Mouse (Mus musculus) testis, postnatal 14 days (tissue): Measurements from ENCODE around the gene Asf1b.
A peak's percentile ranks its signal among the peaks of the same experiment; 100 is the strongest.
"Not testable (repeated sequence)": the region's sequence is repeated elsewhere in the genome, so short reads cannot be mapped to it uniquely, and the experiment has no call there.

ENCODE experiments used
- DNase-seq: peaks from one replicate; pipeline ENCODE4 v3.0.0; 2021; ENCODE audit warnings: low spot score

The Asf1b gene

DNA sequence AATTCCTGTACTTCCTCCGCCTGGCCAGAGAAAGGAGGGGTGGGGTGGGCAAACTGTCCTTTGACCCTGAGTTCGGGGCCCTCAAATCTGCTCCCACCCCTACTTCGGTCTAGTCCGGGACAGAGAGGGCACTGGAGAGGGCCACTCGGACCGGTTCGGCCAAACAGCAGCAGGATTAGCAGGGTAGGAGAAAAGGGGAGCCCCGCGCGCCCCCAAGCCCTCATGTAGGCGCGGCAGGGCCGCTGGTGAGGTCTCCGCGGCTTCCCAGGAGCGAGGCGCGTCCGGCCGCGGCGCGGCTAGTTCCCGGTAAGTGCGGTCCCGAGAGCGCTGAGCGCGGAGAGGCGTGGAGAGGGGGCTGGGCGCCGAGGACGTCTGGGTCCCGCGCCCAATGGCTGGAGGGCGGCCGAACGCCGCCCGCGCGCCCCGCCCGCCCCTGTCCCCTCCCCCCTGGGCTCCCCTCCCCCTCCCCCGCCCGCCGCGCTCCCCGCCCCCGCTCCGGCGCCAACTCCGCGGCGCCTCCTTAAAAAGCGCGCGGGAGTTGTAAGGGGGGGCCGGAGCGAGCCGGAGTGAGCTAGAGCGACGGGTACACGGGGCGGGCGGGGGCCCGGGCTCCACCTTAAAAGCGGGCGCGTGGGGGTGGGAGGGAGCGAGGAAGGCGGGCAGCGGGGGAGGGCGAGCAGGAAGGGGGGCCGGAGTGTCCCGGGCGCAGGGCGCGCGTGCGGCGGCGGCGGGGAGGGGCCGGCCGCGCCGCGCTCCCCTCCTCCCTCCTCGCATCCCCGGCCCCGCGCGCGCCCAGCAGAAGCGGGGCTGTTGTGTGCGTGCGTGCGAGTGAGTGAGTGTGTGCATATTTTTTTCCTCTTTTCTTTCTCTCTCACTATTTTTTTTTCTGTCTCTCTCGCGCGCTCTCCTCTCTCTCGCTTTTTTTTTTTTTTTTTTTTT lies 41.5 kb downstream of the Asf1b start:
- peak; percentile 88 for DNase-seq

DNA sequence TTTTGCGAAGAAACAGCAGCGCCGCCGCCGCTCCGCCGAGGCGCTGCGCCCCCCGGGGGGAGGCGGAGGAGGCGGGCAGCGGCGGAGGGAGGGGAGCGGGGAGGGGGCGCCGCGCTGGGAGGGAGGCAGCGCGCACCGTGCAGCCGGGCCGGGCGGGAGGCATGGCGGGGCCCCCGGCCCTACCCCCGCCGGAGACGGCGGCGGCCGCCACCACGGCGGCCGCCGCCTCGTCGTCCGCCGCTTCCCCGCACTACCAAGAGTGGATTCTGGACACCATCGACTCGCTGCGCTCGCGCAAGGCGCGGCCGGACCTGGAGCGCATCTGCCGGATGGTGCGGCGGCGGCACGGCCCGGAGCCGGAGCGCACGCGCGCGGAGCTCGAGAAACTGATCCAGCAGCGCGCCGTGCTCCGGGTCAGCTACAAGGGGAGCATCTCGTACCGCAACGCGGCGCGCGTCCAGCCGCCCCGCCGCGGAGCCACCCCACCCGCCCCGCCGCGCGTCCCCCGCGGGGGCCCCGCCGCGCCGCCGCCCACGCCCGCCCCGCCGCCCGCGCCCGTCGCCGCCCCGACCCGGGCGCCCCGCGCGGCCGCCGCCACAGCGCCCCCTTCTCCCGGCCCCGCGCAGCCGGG lies 42.3 kb downstream of the Asf1b start, which contains the start of gene Samd1:
Gene Samd1 (plus strand): TSS at position 162 of the 631 bp plus-strand sequence.
- peak; percentile 61 for DNase-seq

DNA sequence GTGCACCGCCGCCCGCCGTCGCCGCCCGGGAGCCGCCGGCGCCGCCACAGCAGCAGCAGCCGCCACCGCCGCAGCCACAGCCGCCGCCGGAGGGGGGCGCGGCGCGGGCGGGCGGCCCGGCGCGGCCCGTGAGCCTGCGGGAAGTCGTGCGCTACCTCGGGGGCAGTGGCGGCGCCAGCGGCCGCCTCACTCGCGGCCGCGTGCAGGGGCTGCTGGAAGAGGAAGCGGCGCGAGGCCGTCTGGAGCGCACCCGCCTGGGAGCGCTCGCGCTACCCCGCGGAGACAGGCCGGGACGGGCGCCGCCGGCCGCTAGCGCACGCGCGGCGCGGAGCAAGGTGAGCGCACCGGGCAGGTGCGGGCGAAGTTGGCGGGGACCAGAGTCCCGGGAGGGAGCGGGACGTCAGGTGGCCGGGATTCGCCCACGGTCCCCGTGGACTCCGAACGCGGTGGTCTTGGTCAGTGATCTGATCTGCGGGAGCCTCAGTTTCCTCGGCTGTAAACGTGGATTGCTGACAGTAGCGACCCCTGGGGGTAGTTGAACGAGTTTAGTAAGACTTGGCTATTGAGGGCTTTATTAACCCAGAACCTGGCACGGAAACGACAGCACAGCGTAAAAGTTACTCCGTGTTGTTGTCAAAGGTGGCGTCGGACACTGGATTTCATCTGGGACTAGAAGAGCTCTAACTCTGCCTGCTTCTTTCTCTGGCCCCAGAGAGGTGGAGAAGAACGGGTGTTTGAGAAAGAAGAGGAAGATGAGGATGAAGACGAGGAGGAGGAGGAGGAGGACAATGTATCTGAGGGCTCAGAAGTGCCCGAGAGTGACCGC lies 43.1 kb downstream of the Asf1b start:
- DNase-seq = peak; percentile 63

DNA sequence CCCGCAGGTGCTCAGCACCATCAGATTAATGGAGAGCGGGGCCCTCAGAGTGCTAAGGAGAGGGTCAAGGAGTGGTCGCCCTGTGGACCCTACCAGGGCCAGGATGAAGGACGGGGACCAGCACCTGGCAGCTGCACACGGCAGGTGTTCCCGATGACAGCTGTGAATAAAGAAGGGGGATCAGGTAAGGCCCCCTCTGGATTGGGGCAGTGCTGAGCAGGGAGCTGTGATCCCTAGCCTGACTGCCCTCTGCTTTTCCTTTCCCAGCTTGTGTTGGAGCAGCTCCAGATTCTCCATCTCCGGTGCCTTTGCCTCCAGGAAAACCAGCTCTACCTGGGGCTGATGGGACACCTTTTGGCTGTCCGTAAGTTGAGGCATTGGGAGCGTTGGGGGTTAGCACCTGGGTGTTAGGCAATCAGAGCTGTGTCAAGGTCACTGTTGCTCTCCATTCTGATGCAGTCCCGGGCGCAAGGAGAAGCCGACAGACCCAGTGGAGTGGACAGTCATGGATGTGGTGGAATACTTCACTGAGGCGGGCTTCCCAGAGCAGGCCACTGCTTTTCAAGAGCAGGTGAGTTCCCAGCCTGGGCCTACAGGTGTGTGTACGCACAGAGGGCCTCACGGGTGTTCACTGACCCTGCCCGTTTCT lies 43.9 kb downstream of the Asf1b start:
- no peak for DNase-seq

DNA sequence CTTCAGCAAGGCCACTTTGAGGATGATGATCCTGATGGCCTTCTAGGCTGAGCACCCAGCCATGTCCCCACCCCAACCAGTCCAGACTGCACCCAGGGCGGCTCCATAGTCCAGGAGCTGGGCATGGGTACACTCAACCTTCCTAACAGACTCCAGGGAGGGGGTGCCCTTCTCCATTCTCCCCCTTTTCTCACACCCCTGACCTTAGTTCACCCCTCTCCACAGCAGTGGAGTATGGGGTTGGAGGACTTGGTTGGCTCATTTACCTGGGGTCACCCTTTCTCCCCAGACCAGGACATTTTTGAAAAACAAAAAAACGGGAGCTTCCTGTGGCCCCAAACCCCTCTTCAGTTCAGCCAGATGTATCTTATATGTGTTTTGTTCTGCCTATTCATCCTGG lies 44.5 kb downstream of the Asf1b start:
- no peak for DNase-seq

DNA sequence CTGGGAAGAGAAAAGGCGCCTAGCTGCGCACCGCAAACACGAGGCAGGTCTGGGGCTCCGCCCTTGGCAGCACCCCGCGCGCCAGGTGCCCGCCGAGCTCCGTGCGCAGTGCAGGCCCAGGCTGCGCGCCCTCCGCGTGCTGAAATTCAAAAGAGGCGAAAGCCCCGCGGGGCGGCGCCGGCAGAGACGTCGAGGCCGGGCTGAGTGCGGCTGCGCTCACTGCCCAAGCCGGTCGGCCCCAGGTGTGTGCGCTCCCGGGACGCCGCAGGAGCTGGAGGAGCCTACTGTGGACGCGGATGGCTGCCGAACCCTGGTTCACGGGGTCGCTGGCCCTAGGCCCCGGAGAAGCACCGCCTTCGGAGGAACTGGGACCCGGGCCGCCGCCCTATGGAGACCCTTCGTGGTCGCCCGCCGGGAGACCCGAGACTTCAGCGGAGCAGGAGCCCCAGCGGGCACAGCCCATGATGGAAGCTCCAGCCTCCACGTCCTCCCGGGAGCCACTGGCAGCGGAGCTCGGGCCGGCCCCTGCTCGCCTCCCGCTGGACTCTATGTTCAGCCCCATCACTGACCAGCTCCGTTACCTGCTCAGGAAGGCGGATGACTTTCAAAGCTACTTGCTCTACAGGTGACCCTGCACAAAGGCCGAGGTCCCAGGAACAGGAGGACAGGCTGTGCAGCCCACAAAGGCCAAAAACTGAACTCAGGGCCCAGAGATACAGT lies 46.1 kb downstream of the Asf1b start, which contains the start of gene 1700067K01Rik:
Gene 1700067K01Rik (plus strand): TSS at position 222 of the 720 bp plus-strand sequence.
- DNase-seq = peak; percentile 73

DNA sequence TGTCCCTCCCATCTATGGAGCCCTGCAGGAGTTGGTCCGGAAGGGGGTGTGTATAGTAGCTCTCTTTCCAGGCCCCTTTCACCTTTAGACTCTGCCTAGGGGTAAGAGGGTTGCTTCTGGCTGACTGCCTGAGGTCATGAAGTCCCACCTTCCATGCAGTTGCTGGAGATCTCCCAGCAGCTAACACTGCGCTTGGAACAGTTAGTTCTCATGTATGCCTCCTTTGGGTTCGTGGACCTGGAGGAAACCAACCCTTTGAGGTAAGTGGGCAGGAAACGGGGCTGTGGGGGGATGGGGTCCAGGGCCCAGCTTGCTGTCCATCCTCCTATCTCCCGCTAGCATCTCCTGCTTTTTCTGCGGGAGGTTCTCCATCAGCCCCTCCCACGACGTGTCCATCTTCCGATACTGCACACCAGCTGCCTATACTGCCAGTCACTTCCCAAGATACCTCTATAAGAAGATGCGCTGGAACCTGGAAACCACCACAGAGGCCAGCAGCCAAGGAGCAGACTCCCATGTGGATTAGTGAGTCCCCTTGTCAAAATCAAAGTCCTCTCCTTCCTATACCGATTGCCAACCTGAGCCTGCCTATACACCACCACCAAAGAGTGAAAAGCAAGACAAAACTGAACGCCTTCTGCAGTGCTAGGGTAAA lies 47.8 kb downstream of the Asf1b start:
- no peak for DNase-seq

DNA sequence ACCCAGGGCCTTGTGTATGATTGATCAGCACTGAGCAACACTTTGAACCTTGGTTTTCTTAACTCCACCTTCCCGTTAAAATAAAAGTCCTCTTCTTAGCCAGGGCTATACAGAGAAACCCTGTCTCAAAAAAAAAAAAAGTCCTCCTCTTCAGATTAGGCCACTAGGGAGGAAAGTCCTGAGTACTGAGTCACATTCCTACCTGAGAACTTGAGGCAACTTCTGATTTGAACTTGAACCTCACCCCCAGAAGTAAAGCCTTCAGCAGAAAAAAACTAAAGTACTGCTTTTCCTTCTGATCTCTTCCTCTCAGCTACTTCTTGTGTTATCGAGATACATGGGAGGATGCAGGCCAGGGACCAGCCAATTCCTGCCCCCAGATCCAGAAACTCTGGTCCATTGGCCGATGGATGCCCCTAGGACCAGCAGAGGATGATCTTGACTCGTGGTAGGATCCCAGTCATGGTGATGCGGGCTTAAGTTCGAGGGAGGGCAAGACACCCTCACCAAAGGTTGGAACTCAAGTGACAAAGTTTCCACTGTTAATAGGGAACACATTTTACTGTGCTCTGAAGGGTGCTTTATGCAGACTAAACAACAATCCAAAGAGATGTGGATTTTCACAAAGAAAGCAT lies 48.4 kb downstream of the Asf1b start:
- no peak for DNase-seq

DNA sequence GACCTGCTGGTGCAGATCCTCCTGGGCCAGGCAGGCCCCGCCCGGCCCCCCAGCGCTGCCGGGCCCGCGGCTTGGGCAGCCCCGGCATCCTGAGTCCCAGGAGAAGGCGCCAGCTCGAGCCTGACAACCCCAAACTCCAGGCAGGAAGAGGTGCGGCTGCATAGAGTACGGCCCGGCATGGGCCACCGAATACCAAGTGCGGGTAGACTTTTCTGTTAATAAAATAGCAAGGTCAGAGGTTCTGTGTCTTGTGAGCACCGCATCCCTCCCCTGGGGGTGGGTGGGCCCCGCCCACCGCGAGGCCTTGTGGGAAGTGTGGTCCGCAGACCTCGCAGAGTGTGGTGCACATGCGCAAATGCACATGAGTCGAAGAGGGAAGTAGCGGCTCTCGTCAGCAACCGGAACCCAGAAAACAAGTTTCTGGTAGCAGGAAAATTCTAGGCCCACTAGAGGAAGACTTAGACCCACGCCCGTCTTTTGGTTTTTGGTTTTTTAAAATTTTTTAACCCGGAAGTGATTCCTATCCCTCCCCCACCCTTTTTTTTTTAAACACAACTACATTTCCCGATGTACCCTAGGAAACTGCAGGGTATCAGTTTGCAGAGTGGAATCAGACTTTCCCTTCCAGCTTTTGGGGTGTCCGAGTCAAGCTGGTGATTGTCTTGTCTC lies 49.4 kb downstream of the Asf1b start:
- DNase-seq = peak; percentile 93

DNA sequence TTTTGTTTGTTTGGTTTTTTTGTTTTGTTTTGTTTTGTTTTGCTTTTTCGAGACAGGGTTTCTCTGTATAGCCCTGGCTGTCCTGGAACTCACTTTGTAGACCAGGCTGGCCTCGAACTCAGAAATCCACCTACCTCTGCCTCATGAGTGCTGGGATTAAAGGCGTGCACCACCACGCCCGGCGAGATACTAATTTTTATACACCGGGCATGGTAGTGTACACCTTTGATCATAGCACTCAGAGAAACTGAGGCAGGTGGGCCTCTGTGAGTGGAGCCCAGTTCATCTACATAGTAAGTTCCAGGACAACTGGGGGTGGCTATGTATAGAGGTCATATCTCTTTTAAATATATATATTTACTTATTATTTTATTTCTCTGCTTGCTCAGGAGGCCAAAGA lies 50.2 kb downstream of the Asf1b start:
- not testable (repeated sequence) for DNase-seq

DNA sequence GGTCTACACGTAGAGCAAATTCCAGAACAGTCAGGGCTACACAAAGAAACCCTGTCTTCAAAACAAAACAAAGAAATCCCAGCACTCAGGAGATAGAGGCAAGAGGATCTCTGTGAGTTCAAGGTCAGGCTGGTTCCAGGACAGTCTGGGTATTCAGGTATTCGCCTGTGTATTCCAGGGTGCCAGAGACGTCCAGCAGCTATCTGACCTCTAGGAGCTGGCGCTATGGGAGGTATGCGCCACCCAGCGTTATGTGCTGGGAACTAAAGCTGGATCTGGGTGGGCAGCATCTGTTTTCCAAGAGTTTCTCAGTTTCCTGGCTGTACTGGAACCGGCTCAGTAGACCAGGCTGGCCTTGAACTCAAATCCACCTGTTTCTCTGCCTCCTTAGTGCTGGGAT lies 53.1 kb downstream of the Asf1b start:
- DNase-seq = no peak

DNA sequence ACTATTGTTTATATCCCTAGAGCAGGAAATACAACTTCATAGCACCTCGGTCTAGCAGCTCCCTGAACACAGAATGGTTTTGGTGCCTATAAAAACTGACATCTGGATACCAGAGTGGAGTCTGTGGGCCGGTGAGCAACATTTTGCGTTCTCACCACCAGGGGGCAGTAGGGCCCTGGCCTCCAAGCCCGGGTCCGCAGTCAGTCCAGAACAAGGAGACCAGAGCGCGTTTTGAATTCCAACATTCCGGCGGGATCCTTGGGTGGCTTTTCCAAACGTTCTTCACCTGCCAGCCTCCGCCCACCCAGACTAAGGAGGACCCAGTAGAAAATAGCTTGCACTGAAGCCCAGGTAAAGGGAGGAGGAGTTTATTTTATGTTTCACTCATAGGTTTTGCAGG lies 54.6 kb downstream of the Asf1b start:
- DNase-seq = peak; percentile 85

DNA sequence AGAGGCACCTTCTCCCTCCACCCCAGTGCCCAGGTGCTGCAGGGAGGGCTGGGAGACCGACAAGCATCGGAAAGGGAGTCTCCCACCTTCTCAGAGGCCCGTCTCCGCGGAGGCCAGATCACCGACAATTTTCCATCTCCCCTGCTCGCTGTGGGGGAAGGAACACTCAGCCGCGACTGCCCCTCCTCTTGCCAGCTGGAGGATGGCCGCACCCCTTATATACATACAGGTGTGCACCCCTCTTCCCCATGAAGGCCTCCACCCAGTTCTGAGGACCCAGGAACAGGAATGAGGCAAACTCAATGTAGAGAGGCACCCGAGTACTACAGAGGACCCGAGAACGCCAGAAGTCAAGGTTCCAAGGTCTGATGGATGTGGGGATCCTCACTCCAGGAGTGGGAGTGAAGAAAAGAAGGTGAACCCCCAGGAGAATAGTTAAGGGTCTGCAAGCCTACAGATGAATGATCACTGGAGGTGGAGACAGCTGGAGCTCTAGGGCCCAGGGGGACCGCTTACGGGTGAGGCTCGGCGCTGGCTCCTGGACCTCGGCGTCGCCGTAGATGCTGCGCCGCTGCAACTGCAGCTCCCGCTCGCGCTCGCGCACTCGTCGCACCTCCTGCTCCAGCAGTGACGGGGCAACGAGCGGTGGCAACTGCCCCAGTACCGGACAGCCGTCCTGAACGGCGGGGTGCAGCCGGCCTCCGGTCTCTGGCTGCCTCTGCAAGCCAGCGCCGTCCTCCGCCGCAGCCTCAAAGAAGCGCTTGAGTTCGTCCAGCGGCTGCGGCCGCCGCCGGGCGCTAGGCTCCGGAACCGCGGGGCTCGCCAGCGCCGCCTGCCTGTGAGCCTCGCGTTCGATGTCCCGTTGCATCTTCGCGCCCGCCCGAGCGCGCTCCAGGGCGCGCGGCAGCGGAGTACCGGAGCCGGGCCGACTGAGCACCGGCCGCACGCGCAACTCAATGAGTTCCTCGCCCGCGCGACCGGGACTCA lies 55.6 kb downstream of the Asf1b start:
- DNase-seq = peak; percentile 46

DNA sequence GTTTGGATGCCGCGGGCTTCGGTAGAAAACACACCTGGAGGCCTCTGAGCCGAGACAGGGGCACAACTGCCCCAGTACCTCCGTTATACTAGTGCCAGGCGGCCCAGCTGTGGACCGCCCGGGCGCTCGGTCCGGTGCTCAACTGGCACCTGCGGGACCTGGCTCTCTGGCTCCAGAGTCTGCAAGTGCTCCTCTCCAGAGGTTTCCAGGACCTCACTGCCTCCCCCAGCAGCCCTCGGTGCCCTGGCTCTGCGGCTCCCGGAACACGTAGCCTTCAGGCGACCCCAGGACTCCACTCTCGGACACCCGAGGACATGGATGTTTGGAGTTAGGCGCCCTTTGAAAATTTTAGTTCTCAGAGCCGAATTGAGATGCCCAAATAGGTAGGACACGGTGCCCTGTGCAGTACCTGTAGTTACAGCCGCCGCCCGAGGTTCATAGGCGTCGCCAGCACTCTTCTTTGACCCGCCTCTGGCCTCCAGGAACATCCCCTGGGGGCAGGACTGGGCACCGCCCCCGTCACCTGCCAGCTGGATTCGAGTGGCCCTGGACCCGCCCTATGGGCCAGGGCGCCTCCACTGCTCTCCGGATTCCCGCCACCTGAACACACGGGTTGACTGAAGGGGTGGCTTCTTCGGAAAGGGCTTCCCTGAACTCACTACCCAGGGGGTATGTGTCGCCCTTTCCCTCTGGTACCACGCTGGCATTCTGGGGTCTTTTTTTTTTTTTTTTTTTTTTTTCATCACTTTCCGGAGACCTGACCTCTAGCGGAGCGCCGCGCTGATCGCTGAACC lies 56.6 kb downstream of the Asf1b start, which contains the start of gene 2210011C24Rik:
Gene 2210011C24Rik (minus strand): TSS at position 467 of the 794 bp plus-strand sequence.
- peak; percentile 53 for DNase-seq

DNA sequence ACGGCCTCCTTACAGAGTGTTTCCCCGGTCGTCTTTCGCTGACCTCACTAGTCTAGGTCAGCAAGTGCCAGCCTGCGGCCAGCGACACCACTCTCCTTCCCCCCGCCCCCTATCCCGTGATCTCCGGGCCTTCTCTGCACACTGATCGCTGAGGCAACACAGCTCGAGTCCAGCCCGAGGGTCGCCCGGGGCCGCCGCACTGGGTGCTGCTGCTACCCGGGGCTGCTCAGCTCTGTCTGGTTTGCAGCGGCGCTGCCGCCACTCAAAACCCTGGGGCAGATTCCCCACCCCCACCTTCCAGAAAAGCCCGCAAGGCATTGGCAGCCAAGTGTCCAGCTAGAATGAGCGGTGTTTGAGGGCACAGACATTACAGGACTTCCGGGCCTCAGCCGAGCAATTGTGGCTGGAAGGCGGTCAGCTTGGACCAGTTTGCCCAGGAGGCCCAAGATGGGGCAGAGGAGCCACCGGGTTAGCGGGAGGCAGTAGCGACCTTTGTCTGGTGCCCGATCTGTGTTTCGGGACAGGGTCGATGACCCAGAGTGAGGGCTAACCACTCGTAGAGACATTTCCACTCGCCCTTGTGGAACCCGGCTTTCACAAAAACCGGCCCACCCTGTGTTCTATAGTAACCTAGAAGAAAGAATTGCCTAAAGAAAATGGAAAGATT lies 57.3 kb downstream of the Asf1b start:
- no peak for DNase-seq

DNA sequence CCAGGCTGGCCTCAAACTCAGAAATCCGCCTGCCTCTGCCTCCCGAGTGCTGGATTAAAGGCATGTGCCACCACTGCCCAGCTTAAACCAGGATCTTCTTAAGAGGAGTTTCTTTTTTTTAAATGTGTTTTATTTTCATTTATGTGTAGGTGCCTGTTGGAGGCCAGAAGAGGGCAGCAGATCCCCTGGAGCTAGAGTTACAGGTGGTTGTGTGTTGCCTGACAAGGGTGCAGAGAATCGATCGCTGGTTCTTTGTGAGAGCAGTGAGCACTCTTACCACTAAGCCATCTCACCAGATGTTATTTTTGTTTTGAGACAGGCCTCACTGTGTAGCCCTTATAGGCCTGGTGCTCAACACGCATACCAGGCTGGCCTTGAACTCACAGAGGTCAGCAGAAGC lies 60.5 kb downstream of the Asf1b start:
- DNase-seq = no peak

DNA sequence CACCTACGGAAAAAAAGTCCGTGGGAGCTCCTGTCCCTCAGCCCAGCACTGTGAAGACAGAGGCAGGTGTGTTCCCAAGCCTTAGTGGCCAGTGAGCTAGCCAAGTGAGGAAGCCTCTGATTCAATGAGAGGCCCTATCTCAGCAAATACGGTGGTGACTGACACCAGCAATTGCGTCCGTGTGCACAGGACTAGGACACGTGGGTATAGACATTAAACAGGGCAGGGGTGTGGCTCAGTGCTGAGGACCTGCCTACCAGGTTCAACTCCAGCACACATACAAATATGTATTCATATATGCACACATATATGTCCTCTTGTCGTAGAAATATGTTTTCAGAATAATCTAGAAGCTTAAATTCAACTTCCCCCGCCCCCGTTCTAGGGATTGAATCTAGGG lies 64.4 kb downstream of the Asf1b start:
- DNase-seq = no peak
